Mouse (Mus musculus): ENCODE results near the gene Tmem94. TPM values are rescaled to one million over a fixed set of nuclear protein-coding genes. Genes with fewer than 3 reads are reported as not detected.

Gene Tmem94
- polyA plus RNA-seq, 1 experiment from 2014 or later: 16.9 TPM

DNA sequence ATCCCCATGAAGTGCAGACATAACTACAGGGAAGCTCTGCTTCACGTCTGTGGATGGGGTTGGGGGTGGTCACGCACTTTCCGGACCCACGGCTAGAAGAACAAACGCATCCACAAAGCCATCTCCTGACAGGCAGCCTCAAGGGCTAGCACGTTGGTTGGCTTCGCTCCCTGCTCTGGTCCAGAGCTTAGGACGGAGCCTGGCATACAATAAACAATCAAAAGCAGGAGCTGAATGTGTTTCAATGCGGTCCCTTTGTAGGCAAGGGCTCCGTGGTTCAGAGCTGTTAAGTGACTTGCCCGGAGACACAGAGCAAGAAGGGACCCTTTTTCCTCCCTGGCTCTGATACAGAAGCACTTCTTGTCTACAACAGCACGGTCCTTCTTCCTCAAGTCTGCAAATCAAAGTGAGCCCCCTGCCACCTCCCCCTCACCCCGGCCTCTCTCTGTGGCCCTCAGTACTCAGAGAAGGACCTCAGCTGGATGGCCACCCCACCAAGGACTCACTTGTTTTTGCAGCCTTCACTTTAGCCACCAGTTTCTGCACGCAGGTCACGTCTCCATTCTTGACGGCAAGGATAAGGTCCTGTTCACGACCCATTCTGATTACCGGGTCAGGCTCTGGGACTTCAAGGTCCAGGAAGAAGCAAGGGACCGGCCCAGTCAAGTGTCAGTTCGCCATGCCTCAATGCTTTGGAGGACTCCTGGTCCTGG is 46.3 kb downstream of the Tmem94 start:
- H3K9ac ChIP-seq: peak overlapping the region; percentile 90
- no peaks in the 10 kb centered on the region for H3K9me3 ChIP-seq (replicated peaks)
- H3K36me3 ChIP-seq: peaks cover 40% of the 10 kb centered on the region
- H3K27ac ChIP-seq: no peak overlapping the region
- no peaks in the 10 kb centered on the region for H3K27me3 ChIP-seq (replicated peaks)
- no peak for ATAC-seq
- H3K4me1 ChIP-seq: peaks cover 87% of the 10 kb centered on the region
- peak overlapping the region; percentile 99 for H3K4me2 ChIP-seq
- 79% methylated on average over 20 of the region's 20 CpGs for WGBS (ENCODE audit: insufficient replicate concordance)
- peak overlapping the region; percentile 93 for H3K4me3 ChIP-seq

DNA sequence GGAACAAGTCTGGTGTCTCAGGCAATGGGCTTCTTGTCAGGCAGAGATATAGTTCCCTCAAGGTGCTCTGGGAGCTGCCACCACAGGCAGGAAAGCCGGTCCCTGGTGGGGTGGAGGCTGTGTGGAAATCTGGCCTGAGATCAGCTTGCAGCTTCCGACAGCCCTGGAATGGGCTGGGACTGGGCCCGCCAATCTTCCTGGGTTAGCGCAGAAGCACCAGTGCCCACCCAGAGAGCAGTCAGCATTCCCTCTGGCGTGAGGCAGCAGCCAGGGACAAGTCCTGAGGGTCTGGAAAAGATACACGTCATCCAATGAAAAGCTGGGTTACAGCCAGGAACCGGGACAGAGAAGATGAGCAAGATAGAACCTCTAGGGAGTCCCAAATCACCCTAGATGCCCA is 46.9 kb downstream of the Tmem94 start:
- peak overlapping the region; percentile 93 for H3K4me3 ChIP-seq
- peak overlapping the region; percentile 90 for H3K9ac ChIP-seq
- no peaks in the 10 kb centered on the region for H3K27me3 ChIP-seq (replicated peaks)
- 63% methylated on average over 7 of the region's 7 CpGs for WGBS (ENCODE audit: insufficient replicate concordance)
- H3K27ac ChIP-seq: peak overlapping the region; percentile 82; the same call in 1 of the 2 replicates
- H3K36me3 ChIP-seq: peaks cover 40% of the 10 kb centered on the region
- no peaks in the 10 kb centered on the region for H3K9me3 ChIP-seq (replicated peaks)
- peak overlapping the region; percentile 99 for H3K4me2 ChIP-seq
- ATAC-seq: no peak
- peaks cover 81% of the 10 kb centered on the region for H3K4me1 ChIP-seq

DNA sequence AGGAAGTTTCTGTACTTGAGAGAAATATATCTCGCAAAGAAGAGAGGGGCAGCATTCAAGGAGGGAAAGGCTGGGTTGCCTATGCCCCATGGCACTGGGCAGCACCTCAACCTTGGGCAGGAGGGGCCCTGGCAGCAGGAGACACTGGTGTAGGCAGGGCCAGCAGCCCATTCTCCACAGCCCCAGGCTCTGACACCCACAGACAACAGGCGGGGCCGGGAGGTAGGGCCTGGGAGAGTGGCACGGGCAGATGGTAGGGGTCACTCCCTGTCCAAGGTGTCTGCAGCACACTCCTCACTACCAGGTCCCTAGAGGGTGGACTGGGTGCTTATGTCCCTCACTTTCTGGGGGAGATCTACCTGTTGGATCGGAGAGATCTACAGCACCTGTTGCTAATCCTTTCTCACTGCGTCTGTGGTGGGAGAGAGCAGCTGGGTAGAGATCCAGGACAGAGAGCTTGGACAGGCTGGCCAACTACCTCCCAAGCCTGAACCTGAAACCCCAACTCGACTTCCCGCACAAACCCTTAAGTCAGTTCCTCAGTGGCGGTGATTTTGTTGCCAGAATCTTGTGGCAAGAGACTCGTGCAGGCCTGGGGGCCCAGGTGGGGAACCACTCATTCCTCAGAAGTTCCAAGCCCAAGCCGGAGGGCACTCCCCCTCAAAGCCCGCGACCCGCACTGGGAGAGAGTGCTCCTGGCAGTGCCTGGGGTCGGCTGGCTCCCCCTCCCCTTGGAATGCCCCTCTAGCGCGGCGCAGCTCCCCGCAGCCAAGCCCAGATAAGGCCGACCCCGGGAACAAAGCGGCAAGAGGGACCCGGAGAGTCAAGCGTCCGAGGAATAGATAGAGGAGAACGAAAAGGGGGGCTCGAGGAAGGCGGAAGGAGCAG is 47.5 kb downstream of the Tmem94 start:
- Histone ChIP-seq H3K36me3 (peaks cover 39% of the 10 kb centered on the region), H3K27me3 (replicated peaks) (no peaks in the 10 kb centered on the region), H3K9me3 (replicated peaks) (no peaks in the 10 kb centered on the region), H3K27ac (peak overlapping the region; percentile 82), H3K9ac (peak overlapping the region; percentile 90), H3K4me3 (peak overlapping the region; percentile 93), H3K4me1 (peaks cover 75% of the 10 kb centered on the region), H3K4me2 (peak overlapping the region; percentile 99)
- 10% methylated on average over 28 of the region's 28 CpGs for WGBS (ENCODE audit: insufficient replicate concordance)
- peak; percentile 15; the same call in 1 of the 2 replicates for ATAC-seq

DNA sequence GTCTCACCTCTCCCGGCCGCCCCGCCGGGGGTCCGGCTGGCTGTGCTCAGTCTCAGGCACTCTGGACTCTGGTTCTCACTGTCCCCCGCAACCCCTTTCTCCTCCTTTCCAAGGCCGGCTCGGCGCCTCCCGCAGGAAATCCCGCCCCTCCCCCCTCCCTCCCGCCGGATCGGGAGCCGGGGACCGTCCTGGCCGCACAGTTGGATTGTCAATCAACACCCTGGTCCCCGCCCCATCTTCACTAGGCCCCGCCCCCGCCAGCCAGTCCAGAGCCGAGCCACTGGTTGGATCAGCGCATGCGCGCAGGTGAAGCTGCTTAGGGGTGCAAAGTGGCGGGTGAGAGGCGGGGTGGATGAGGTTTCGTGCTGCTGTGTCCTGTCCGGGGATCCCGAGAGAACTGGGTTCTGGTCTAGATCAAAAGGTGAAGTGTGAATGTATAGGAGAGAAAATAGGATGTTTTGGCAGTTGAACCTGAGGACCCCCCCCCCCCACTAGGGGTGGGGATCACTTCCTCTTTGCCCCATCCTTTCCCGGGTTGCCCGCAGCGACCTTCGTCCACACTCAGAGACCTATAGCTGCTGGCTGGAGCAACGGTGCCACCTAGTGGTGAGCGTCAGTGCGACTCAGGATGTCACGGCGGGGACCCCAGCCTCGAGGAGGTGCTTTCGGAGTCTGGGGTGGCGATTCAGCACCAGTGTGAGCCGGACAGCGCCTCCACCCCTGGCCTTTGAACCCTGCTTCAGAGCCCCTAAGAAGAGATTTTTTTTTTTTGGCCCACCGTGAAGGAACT is 48.5 kb downstream of the Tmem94 start, which contains the start of gene Caskin2:
Gene Caskin2, minus strand, starts transcription at position 133 of the 790 bp plus-strand sequence.
- H3K27ac ChIP-seq: peak within 1 kb of the TSS; percentile 82
- H3K4me3 ChIP-seq: peak within 1 kb of the TSS; percentile 93
- peak within 1 kb of the TSS; percentile 90 for H3K9ac ChIP-seq
- peak; percentile 90 for ATAC-seq
- no peaks in the 10 kb centered on the region for H3K9me3 ChIP-seq (replicated peaks)
- peaks cover 65% of the 10 kb centered on the region for H3K4me1 ChIP-seq
- H3K36me3 ChIP-seq: peaks cover 44% of the 10 kb centered on the region
- no peaks in the 10 kb centered on the region for H3K27me3 ChIP-seq (replicated peaks)
- WGBS (ENCODE audit: insufficient replicate concordance): under 1% methylated on average over 44 of the region's 44 CpGs
- peak within 1 kb of the TSS; percentile 99 for H3K4me2 ChIP-seq

- WGBS (ENCODE audit: insufficient replicate concordance): under 1% methylated on average over 84 of the region's 84 CpGs
- Histone ChIP-seq H3K36me3 (peaks cover 52% of the 10 kb centered on the region), H3K4me1 (peaks cover 54% of the 10 kb centered on the region), H3K9ac (peak within 1 kb of the TSS; percentile 90), H3K9me3 (replicated peaks) (no peaks in the 10 kb centered on the region), H3K27me3 (replicated peaks) (no peaks in the 10 kb centered on the region), H3K27ac (peak within 1 kb of the TSS; percentile 82), H3K4me3 (peak within 1 kb of the TSS; percentile 93), H3K4me2 (peak within 1 kb of the TSS; percentile 99)
- peak; percentile 65 for ATAC-seq
These were observed 49.6 kb downstream of the Tmem94 start, which contains the start of gene Tsen54 for GRCm38 (mm10) chr11:115814605-115815450. Gene Tsen54, plus strand, starts transcription at chr11:115814724.

DNA sequence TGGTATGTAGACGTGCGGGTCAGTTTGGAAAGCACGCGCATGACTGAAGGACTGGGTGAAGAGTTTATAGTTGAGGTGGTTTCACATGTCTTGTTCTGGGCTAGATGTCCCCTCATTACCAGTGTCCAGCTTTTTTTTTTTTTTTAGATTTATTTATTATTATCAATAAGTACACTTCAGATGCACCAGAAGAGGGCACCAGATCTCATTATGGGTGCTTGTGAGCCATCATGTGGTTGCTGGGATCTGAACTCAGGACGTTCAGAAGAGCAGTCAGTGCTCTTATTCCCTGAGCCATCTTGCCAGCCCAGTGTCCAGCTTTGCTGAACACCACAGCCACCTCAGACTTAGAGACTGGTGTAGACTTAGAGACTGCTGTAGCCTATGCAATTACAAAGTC is 52.1 kb downstream of the Tmem94 start:
- Histone ChIP-seq H3K4me2 (no peak overlapping the region), H3K4me3 (no peak overlapping the region), H3K27ac (no peak overlapping the region), H3K9me3 (replicated peaks) (no peaks in the 10 kb centered on the region), H3K9ac (no peak overlapping the region), H3K27me3 (replicated peaks) (no peaks in the 10 kb centered on the region), H3K36me3 (peaks cover 59% of the 10 kb centered on the region), H3K4me1 (peaks cover 29% of the 10 kb centered on the region)
- ATAC-seq: no peak
- WGBS (ENCODE audit: insufficient replicate concordance): 85% methylated on average over 5 of the region's 5 CpGs

DNA sequence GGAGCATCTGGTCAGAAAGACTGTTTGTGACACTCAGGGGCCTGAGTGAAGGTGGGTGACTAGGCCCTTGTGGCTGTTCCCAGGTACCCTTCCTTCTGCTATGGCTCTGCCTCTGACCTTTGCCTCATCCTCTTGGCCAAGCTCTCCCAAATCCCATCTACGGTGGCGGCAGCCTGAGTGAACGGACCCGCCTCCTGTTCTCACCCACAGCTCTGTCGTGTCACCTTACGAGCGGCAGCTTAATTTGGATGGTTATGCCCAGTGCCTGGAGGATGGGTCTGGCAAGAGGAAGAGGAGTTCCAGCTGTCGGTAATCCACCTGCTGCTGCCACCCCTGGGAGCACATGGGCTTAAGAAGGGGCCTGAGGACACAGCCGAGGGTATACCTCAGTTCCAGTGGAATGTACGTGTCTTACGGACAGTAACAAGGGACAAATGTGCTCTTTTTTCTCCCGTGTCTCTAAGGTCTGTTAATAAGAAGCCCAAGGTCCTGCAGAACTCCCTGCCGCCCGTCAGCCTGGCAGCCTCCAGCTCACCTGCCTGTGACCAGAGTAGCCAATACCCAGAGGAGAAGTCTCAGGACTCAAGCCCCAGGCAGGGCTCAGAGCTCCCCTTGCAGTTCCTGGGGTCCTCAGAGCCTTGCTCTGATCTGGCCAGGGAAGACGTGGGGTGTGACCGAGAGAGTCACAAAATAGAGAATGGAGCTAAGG is 54.8 kb downstream of the Tmem94 start:
- Histone ChIP-seq H3K27me3 (replicated peaks) (no peaks in the 10 kb centered on the region; the same call in 1 of the 2 replicates), H3K27ac (no peak overlapping the region), H3K4me1 (peaks cover 32% of the 10 kb centered on the region), H3K9me3 (replicated peaks) (no peaks in the 10 kb centered on the region), H3K4me2 (no peak overlapping the region), H3K4me3 (no peak overlapping the region), H3K9ac (no peak overlapping the region), H3K36me3 (peaks cover 64% of the 10 kb centered on the region)
- WGBS (ENCODE audit: insufficient replicate concordance): 85% methylated on average over 16 of the region's 16 CpGs
- ATAC-seq: no peak

- no peaks in the 10 kb centered on the region for H3K9me3 ChIP-seq (replicated peaks)
- H3K9ac ChIP-seq: no peak overlapping the region
- H3K4me2 ChIP-seq: no peak overlapping the region
- H3K4me3 ChIP-seq: no peak overlapping the region
- peaks cover 3% of the 10 kb centered on the region; the same call in 1 of the 2 replicates for H3K27me3 ChIP-seq (replicated peaks)
- no peak overlapping the region for H3K27ac ChIP-seq
- H3K4me1 ChIP-seq: peaks cover 27% of the 10 kb centered on the region
- no peak for ATAC-seq
- 58% methylated on average over 4 of the region's 4 CpGs for WGBS (ENCODE audit: insufficient replicate concordance)
- peaks cover 64% of the 10 kb centered on the region for H3K36me3 ChIP-seq
These were observed 55.8 kb downstream of the Tmem94 start for GRCm38 (mm10) chr11:115821001-115821400.

- under 1% methylated on average over 87 of the region's 87 CpGs for WGBS (ENCODE audit: insufficient replicate concordance)
- Histone ChIP-seq H3K4me2 (peak within 1 kb of the TSS; percentile 99), H3K4me3 (peak within 1 kb of the TSS; percentile 81), H3K36me3 (peaks cover 35% of the 10 kb centered on the region), H3K9ac (peak within 1 kb of the TSS; percentile 88), H3K4me1 (peaks cover 45% of the 10 kb centered on the region), H3K27ac (peak within 1 kb of the TSS; percentile 72), H3K9me3 (replicated peaks) (no peaks in the 10 kb centered on the region), H3K27me3 (replicated peaks) (peaks cover 14% of the 10 kb centered on the region)
- ATAC-seq: peak; percentile 96
These were observed 58.8 kb downstream of the Tmem94 start, which contains the start of gene Llgl2 for GRCm38 (mm10) chr11:115823774-115824740. Gene Llgl2, plus strand, starts transcription at chr11:115824049.
